Mouse (Mus musculus): ENCODE results near the gene Ift52.

GRCm38 (mm10) chr2:162998528-162999230 lies 18.5 kb upstream of the Ift52 start:
- TF ChIP-seq POLR2A (IDR thresholded peaks at IDR 0.05; ENCODE audit: low read depth, low read length) = no peak
- TF ChIP-seq CTCF (IDR thresholded peaks at IDR 0.05; ENCODE audit: extremely low read depth, insufficient read length, insufficient replicate concordance, low read depth, low read length) = peak; percentile 83; the same call in 1 of the 2 replicates
